Mouse (Mus musculus): ENCODE measurements around the gene Hps3. TPM values are rescaled to one million over a fixed set of nuclear protein-coding genes. Genes with fewer than 3 reads are reported as not detected.
A peak's percentile ranks its signal among the peaks of the same experiment; 100 is the strongest.

Gene Hps3
- 4.7 and 5.6 TPM in 2 replicates for polyA plus RNA-seq (2012; rRNA removed)
- polyA plus RNA-seq (2014; fragmentation: Nextera tagmentation; extraction: Ambion mirVana) = 4.9 and 5.3 TPM in 2 replicates

- Histone ChIP-seq H3K36me3 (replicated peaks; ENCODE audit: control insufficient read depth, insufficient read depth, low read depth) (no peaks in the 10 kb centered on the region), H3K4me2 (ENCODE audit: low read depth) (peak within 1 kb of the TSS; percentile 95), H3K9me3 (ENCODE audit: control insufficient read depth, low read length) (no peaks in the 10 kb centered on the region), H3K27ac (peak within 1 kb of the TSS; percentile 52), H3K27me3 (ENCODE audit: control insufficient read depth, insufficient read depth, low read length) (no peaks in the 10 kb centered on the region), H3K4me1 (replicated peaks; ENCODE audit: control insufficient read depth in 2 of 2, insufficient read depth in 2 of 2, low read length in 1 of 2) (peaks cover 10 to 12% of the 10 kb centered on the region in 2 experiments), H3K9ac (replicated peaks) (peak within 1 kb of the TSS; percentile 68), H3K4me3 (ENCODE audit: insufficient read depth in 1 of 2, low read depth in 2 of 2, low read length in 2 of 2) (peak within 1 kb of the TSS; percentile 83 to 88)
- under 1% methylated on average over 47 of the region's 47 CpGs for WGBS (ENCODE audit: insufficient replicate concordance)
- TF ChIP-seq CTCF (IDR thresholded peaks at IDR 0.05; ENCODE audit: low read depth) = peak; percentile 28
- TF ChIP-seq EP300 (IDR thresholded peaks at IDR 0.05; ENCODE audit: low read depth) = no peak
- DNase-seq (ENCODE audit: low read depth in 3 of 3, low spot score in 3 of 3) = peak; percentile 69 to 77 (median 72)
- ATAC-seq (ENCODE audit: insufficient read depth) = peak; percentile 100
These were observed at the start of gene Hps3 for GRCm38 (mm10) chr3:20034719-20035404. Gene Hps3, minus strand, starts transcription at chr3:20035315.

GRCm38 (mm10) chr3:20082161-20082560, 47.0 kb upstream of the Hps3 start:
- ATAC-seq (ENCODE audit: insufficient read depth) (no peak), DNase-seq (ENCODE audit: low read depth in 3 of 3, low spot score in 3 of 3) (no peak)
- Histone ChIP-seq H3K9me3 (ENCODE audit: control insufficient read depth, low read length) (no peaks in the 10 kb centered on the region), H3K4me2 (ENCODE audit: low read depth) (no peak overlapping the region), H3K27me3 (ENCODE audit: control insufficient read depth, insufficient read depth, low read length) (no peaks in the 10 kb centered on the region), H3K27ac (no peak overlapping the region), H3K9ac (replicated peaks) (no peak overlapping the region), H3K4me3 (ENCODE audit: insufficient read depth in 1 of 2, low read depth in 2 of 2, low read length in 2 of 2) (no peak overlapping the region), H3K4me1 (replicated peaks; ENCODE audit: control insufficient read depth in 2 of 2, insufficient read depth in 2 of 2, low read length in 1 of 2) (no peaks in the 10 kb centered on the region), H3K36me3 (replicated peaks; ENCODE audit: control insufficient read depth, insufficient read depth, low read depth) (no peaks in the 10 kb centered on the region)
- whole genome bisulfite sequencing (ENCODE audit: insufficient replicate concordance) = 66% methylated on average over 3 of the region's 3 CpGs
- TF ChIP-seq EP300 (IDR thresholded peaks at IDR 0.05; ENCODE audit: low read depth) (no peak), CTCF (IDR thresholded peaks at IDR 0.05; ENCODE audit: low read depth) (no peak)

- TF ChIP-seq CTCF (IDR thresholded peaks at IDR 0.05; ENCODE audit: low read depth) = peak; percentile 33
- TF ChIP-seq EP300 (IDR thresholded peaks at IDR 0.05; ENCODE audit: low read depth) = no peak
- H3K36me3 ChIP-seq (replicated peaks; ENCODE audit: control insufficient read depth, insufficient read depth, low read depth) = no peaks in the 10 kb centered on the region
- ATAC-seq (ENCODE audit: insufficient read depth) (no peak), DNase-seq (ENCODE audit: low read depth in 3 of 3, low spot score in 3 of 3) (no peak)
- H3K4me3 ChIP-seq (ENCODE audit: insufficient read depth in 1 of 2, low read depth in 2 of 2, low read length in 2 of 2) = no peak overlapping the region
- no peaks in the 10 kb centered on the region for H3K9me3 ChIP-seq (ENCODE audit: control insufficient read depth, low read length)
- WGBS (ENCODE audit: insufficient replicate concordance) = 73% methylated on average over 11 of the region's 11 CpGs
- H3K4me2 ChIP-seq (ENCODE audit: low read depth) = no peak overlapping the region
- no peak overlapping the region for H3K27ac ChIP-seq
- no peaks in the 10 kb centered on the region for H3K27me3 ChIP-seq (ENCODE audit: control insufficient read depth, insufficient read depth, low read length)
- H3K4me1 ChIP-seq (replicated peaks; ENCODE audit: control insufficient read depth in 2 of 2, insufficient read depth in 2 of 2, low read length in 1 of 2) = no peaks in the 10 kb centered on the region
- H3K9ac ChIP-seq (replicated peaks) = no peak overlapping the region
These were observed 41.3 kb upstream of the Hps3 start for GRCm38 (mm10) chr3:20076145-20077053.

GRCm38 (mm10) chr3:20058197-20058541, 23.1 kb upstream of the Hps3 start:
- Histone ChIP-seq H3K9me3 (ENCODE audit: control insufficient read depth, low read length) (no peaks in the 10 kb centered on the region), H3K4me2 (ENCODE audit: low read depth) (peak overlapping the region; percentile 78), H3K27me3 (ENCODE audit: control insufficient read depth, insufficient read depth, low read length) (no peaks in the 10 kb centered on the region), H3K4me3 (ENCODE audit: insufficient read depth in 1 of 2, low read depth in 2 of 2, low read length in 2 of 2) (peak overlapping the region; percentile 64 to 99), H3K27ac (no peak overlapping the region), H3K4me1 (replicated peaks; ENCODE audit: control insufficient read depth in 2 of 2, insufficient read depth in 2 of 2, low read length in 1 of 2) (peaks cover 0 to 3% of the 10 kb centered on the region in 2 experiments; a peak in 2 of 4 replicates), H3K36me3 (replicated peaks; ENCODE audit: control insufficient read depth, insufficient read depth, low read depth) (no peaks in the 10 kb centered on the region), H3K9ac (replicated peaks) (peak overlapping the region; percentile 40; the same call in 1 of the 2 replicates)
- WGBS (ENCODE audit: insufficient replicate concordance) = under 1% methylated on average over 6 of the region's 9 CpGs
- ATAC-seq (ENCODE audit: insufficient read depth) = no peak
- TF ChIP-seq CTCF (IDR thresholded peaks at IDR 0.05; ENCODE audit: low read depth) (no peak), EP300 (IDR thresholded peaks at IDR 0.05; ENCODE audit: low read depth) (no peak)
- DNase-seq (ENCODE audit: low read depth in 3 of 3, low spot score in 3 of 3) = no peak
